Mouse (Mus musculus): Measurements from ENCODE around the gene Dgkq. TPM values are rescaled to one million over a fixed set of nuclear protein-coding genes. Genes with fewer than 3 reads are reported as not detected.
A peak's percentile ranks its signal among the peaks of the same experiment; 100 is the strongest.
"Not testable (repeated sequence)": the region's sequence is repeated elsewhere in the genome, so short reads cannot be mapped to it uniquely, and the experiment has no call there.

The Dgkq gene
- polyA plus RNA-seq, 1 experiment = 0.08 TPM

DNA sequence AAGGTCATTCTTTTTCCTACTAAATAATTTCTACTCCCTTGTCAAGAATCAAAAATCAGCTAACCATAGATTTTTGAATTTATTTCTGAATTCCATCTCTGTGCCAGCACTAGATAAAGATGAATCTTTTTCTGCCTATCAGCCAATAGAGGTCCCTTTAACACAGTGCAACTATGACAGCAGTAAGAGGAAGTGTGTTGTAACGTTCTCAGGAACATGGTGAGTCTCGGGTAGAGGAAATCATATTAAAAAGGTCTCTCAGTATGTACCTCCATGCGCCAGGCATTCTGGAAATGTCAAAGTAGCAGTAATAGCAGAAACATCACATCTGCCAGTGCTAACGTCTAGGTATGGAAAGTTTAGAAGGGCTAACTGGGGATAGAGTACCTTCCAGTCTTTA, 33.3 kb downstream of the Dgkq start:
- Histone ChIP-seq H3K4me1 (ENCODE audit: control insufficient read depth) (no peaks in the 10 kb centered on the region; the same call in 1 of the 2 replicates), H3K27me3 (ENCODE audit: control insufficient read depth) (no peaks in the 10 kb centered on the region), H3K4me3 (replicated peaks) (no peak overlapping the region), H3K36me3 (ENCODE audit: control insufficient read depth) (peaks cover 22% of the 10 kb centered on the region), H3K9me3 (ENCODE audit: control insufficient read depth, low read length) (no peaks in the 10 kb centered on the region)
- TF ChIP-seq TAL1 (IDR thresholded peaks at IDR 0.05; ENCODE audit: low read length) (no peak), GATA1 (IDR thresholded peaks at IDR 0.05; ENCODE audit: low read length) (no peak)

DNA sequence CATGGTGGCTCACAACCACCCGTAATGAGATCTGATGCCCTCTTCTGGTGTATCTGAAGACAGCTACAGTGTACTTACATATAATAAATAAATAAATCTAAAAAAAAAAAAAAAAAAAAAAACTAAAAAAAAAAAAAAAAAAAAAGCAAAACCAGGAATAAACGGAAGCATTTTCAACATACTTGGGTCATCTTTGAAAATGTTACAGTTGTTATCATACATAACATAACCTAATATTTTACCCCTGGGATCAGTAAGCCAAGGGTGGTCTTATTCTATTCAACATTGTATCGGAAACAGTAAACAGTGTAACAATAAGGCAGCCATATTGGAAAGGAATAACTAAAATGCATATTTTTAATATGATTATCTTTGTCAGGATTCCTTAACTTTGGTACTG, 35.4 kb downstream of the Dgkq start:
- H3K4me3 ChIP-seq (replicated peaks); H3K9me3 ChIP-seq (ENCODE audit: control insufficient read depth, low read length); H3K36me3 ChIP-seq (ENCODE audit: control insufficient read depth); H3K27me3 ChIP-seq (ENCODE audit: control insufficient read depth): not testable (repeated sequence)
- peaks cover 17% of the 10 kb centered on the region for H3K4me1 ChIP-seq (ENCODE audit: control insufficient read depth)

DNA sequence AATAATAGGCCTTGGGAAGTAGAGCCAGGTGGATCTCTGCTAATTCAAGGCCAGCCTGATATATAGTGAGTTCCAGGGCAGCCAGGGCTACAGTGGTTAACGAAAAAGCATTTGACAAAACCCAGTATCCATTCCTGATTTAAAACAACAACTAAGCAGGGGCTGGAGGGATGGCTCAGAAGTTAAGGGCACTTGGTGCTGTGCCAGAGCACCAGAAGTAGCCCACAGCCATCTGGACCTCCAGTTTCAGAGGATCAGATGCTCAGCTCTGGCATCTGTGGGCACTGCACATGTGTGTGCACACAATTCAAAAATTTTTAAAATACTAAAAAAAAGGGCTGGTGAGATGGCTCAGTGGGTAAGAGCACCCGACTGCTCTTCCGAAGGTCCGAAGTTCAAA, 35.8 kb downstream of the Dgkq start:
- peaks cover 9% of the 10 kb centered on the region for H3K36me3 ChIP-seq (ENCODE audit: control insufficient read depth)
- H3K4me3 ChIP-seq (replicated peaks) = no peak overlapping the region
- TF ChIP-seq TAL1 (IDR thresholded peaks at IDR 0.05; ENCODE audit: low read length) (no peak), GATA1 (IDR thresholded peaks at IDR 0.05; ENCODE audit: low read length) (no peak)

DNA sequence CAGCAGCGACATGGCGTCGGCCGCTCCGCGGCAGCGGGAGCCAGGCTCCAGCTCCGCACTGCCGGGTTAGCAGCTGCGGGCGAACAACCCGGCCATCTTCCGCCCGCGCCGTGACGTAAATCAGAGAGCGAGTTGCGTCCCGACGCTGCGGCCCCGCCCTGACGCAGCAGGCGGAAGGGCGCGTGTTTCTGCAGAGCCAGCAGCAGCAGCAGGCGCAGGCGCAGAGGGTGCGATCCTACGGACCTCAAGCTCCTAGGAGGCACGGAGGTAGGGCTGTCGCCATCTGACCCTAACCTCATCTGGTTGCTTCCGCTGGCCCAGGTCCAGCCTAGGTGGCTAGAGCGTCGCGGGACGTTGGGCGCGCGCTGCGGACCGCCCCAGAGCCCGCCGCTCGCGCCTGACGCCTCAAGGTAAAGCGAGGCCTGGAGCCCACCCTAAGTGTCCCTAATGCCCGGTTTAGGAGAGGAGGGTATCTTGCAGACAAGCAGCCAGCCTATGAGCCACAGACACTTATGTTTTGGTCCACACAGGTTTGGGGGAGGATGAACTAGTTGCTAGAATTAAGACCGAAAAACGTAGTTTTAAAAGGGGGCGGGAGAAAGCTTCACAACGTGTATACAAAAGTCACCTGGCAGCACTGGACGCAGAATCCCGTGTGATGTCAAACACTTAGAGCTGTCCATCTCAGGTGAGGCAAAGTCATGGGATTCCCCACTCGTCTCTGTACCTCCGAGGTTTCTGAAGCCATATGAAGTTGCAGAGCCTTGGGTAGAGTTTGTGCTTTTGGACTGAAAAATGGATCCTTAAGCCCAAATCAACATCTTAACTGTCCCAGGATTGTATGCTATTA, 39.6 kb downstream of the Dgkq start, which contains the start of the genes Gak and Tmem175:
Gak (minus strand) TSS at position 122 of the 850 bp plus-strand sequence.
Tmem175 (plus strand) TSS at position 137 of the 850 bp plus-strand sequence.
- H3K9me3 ChIP-seq (ENCODE audit: control insufficient read depth, low read length) = no peaks in the 10 kb centered on the region
- H3K4me3 ChIP-seq (replicated peaks) = peak within 1 kb of the TSS; percentile 100
- H3K36me3 ChIP-seq (ENCODE audit: control insufficient read depth) = peaks cover 12% of the 10 kb centered on the region
- peaks cover 50% of the 10 kb centered on the region for H3K4me1 ChIP-seq (ENCODE audit: control insufficient read depth)
- TF ChIP-seq GATA1 (IDR thresholded peaks at IDR 0.05; ENCODE audit: low read length) (no peak), TAL1 (IDR thresholded peaks at IDR 0.05; ENCODE audit: low read length) (no peak)
- no peaks in the 10 kb centered on the region for H3K27me3 ChIP-seq (ENCODE audit: control insufficient read depth)

More for the DNA sequence above, 35.8 kb downstream of the Dgkq start:
- Histone ChIP-seq H3K27me3 (ENCODE audit: control insufficient read depth) (no peaks in the 10 kb centered on the region), H3K4me1 (ENCODE audit: control insufficient read depth) (peaks cover 21% of the 10 kb centered on the region), H3K9me3 (ENCODE audit: control insufficient read depth, low read length) (no peaks in the 10 kb centered on the region)

DNA sequence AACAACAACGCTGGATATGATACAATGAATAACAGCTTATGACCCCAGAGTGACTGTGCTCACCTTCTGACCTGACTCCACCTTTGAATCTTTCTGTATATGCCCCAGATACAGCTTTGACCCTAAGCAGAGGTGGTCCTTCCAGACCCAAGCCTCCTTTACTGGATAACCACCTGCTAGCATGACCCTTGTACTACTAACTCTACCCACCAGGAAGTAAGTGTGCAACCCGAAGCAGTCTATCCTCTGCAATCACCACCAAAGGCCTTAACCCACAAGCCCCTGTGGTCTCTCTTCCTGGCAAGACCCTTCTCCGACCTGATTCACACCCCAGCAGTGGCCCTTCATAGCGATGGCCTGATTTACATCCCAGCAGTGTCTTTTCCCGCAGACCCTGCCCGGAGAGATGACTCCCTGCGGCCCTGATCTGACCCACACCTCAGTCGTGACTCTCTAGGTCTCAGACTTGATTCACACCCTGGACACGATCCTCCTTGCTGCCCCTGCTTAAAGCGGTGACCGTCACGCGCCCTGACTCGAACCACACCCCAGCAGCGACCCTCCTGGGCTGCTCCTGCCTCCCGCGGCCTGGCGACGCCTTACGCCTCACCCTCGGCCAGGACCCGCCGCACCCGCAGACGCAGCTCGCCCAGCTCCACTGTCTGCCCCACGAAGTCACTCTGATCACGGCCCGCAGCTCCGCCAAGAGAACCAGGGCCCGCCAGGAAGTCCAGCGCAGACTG, 40.4 kb downstream of the Dgkq start:
- H3K9me3 ChIP-seq (ENCODE audit: control insufficient read depth, low read length) = no peaks in the 10 kb centered on the region
- TF ChIP-seq GATA1 (IDR thresholded peaks at IDR 0.05; ENCODE audit: low read length) (no peak), TAL1 (IDR thresholded peaks at IDR 0.05; ENCODE audit: low read length) (no peak)
- H3K4me1 ChIP-seq (ENCODE audit: control insufficient read depth) = peaks cover 50% of the 10 kb centered on the region
- H3K4me3 ChIP-seq (replicated peaks) = peak overlapping the region; percentile 100
- peaks cover 20% of the 10 kb centered on the region for H3K36me3 ChIP-seq (ENCODE audit: control insufficient read depth)
- H3K27me3 ChIP-seq (ENCODE audit: control insufficient read depth) = no peaks in the 10 kb centered on the region

DNA sequence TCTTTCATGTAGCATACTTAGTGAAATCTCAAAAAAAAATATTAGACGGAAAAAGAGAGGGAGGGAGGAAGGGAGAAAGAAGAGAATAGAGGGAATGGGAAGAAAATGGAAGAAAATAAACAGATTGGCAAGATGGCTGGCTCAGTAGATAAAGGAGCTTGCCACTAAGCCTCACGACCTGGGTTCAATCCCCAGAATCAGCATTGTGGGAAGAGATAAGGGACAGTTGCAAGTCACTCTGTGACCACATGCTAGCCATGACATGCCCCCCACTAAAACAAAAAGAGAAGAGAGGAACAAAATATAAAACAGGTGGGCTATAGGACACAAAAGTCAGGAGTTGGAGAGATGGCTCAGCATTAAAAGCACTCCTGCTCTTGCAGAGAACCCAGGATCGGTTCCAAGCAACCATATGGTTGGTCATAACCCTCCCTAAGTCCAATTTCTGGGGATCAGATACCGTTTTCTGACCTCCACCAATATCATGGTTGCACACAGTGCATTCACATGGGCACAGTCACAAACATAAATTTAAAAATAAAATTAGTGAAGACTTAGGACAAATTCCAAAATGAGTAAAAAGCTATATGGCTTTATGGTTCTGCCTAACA, 43.3 kb downstream of the Dgkq start:
- H3K4me1 ChIP-seq (ENCODE audit: control insufficient read depth) = peaks cover 50% of the 10 kb centered on the region
- TF ChIP-seq TAL1 (IDR thresholded peaks at IDR 0.05; ENCODE audit: low read length) (no peak), GATA1 (IDR thresholded peaks at IDR 0.05; ENCODE audit: low read length) (no peak)
- H3K4me3 ChIP-seq (replicated peaks) = no peak overlapping the region
- H3K27me3 ChIP-seq (ENCODE audit: control insufficient read depth) = no peaks in the 10 kb centered on the region
- H3K9me3 ChIP-seq (ENCODE audit: control insufficient read depth, low read length) = no peaks in the 10 kb centered on the region
- peaks cover 49% of the 10 kb centered on the region for H3K36me3 ChIP-seq (ENCODE audit: control insufficient read depth)

DNA sequence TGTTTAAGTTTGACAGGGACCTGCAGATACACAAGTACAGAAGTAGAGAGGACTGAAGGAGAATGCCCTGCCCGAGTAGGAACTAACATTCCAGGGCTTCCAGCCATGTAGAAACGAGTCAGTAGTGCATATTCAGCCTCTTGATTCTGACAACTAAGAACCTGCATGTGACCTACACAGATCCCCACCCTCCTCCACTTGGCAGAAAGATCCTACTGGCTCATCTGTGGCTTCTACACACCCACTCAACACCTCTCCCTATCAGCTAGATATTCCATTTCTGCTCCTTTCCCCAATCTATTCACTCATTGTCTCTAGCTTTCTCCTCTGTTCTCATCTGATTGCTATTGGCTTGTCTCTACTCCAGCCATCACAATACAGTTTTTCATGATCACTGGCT, 47.6 kb downstream of the Dgkq start:
- no peak overlapping the region for H3K4me3 ChIP-seq (replicated peaks)
- no peaks in the 10 kb centered on the region for H3K9me3 ChIP-seq (ENCODE audit: control insufficient read depth, low read length)
- H3K36me3 ChIP-seq (ENCODE audit: control insufficient read depth) = peaks cover 76% of the 10 kb centered on the region
- peaks cover 12% of the 10 kb centered on the region for H3K4me1 ChIP-seq (ENCODE audit: control insufficient read depth)
- no peaks in the 10 kb centered on the region for H3K27me3 ChIP-seq (ENCODE audit: control insufficient read depth)
- TF ChIP-seq TAL1 (IDR thresholded peaks at IDR 0.05; ENCODE audit: low read length) = no peak
- TF ChIP-seq GATA1 (IDR thresholded peaks at IDR 0.05; ENCODE audit: low read length) = no peak

DNA sequence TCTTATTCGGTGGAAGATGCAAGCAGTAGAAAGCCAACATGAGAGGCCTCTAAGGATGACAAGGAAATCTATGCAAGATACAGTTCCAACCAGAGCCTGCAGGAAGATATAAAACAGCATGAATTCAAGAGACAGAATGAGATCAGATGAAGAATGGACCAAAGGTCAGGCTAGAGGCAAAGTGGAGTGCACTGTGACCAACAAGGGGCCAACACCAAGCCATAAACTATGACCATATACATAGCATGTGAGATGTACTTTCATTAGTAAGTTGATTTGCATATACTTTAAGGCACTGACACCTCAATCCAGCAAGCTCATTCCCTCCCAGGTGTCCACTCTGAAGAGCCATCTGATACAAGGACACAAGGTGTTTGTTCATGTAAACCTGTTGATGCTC, 59.0 kb downstream of the Dgkq start:
- Histone ChIP-seq H3K27me3 (ENCODE audit: control insufficient read depth) (no peaks in the 10 kb centered on the region), H3K9me3 (ENCODE audit: control insufficient read depth, low read length) (no peaks in the 10 kb centered on the region), H3K36me3 (ENCODE audit: control insufficient read depth) (peaks cover 97% of the 10 kb centered on the region), H3K4me1 (ENCODE audit: control insufficient read depth) (no peaks in the 10 kb centered on the region), H3K4me3 (replicated peaks) (no peak overlapping the region)
- TF ChIP-seq TAL1 (IDR thresholded peaks at IDR 0.05; ENCODE audit: low read length) = no peak
- no peak for TF ChIP-seq GATA1 (IDR thresholded peaks at IDR 0.05; ENCODE audit: low read length)

DNA sequence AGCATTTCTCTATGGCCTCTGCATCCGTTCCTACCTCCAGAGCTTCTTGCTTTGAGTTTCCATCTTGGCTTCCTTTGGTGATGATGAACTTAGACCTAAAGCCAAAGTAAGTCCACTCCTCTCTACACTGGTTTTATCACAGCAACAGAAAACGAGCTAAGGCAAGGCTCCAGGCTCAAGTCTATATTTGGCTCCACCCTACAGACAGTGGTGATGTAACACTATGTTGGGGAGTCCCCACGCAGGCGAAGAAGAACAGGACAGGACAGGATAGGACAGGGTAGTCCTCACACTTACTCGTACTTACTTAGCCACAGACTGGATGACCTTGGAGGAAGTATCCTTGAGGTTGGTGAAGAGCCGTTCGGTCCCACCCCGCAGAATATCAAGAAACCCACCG, 66.9 kb downstream of the Dgkq start:
- peaks cover 99% of the 10 kb centered on the region for H3K36me3 ChIP-seq (ENCODE audit: control insufficient read depth)
- TF ChIP-seq TAL1 (IDR thresholded peaks at IDR 0.05; ENCODE audit: low read length) (no peak), GATA1 (IDR thresholded peaks at IDR 0.05; ENCODE audit: low read length) (no peak)
- no peaks in the 10 kb centered on the region for H3K4me1 ChIP-seq (ENCODE audit: control insufficient read depth)
- no peaks in the 10 kb centered on the region for H3K9me3 ChIP-seq (ENCODE audit: control insufficient read depth, low read length)
- H3K27me3 ChIP-seq (ENCODE audit: control insufficient read depth) = no peaks in the 10 kb centered on the region
- H3K4me3 ChIP-seq (replicated peaks) = no peak overlapping the region
